Mouse (Mus musculus): ENCODE measurements around the gene Nim1k.

Gene Nim1k

DNA sequence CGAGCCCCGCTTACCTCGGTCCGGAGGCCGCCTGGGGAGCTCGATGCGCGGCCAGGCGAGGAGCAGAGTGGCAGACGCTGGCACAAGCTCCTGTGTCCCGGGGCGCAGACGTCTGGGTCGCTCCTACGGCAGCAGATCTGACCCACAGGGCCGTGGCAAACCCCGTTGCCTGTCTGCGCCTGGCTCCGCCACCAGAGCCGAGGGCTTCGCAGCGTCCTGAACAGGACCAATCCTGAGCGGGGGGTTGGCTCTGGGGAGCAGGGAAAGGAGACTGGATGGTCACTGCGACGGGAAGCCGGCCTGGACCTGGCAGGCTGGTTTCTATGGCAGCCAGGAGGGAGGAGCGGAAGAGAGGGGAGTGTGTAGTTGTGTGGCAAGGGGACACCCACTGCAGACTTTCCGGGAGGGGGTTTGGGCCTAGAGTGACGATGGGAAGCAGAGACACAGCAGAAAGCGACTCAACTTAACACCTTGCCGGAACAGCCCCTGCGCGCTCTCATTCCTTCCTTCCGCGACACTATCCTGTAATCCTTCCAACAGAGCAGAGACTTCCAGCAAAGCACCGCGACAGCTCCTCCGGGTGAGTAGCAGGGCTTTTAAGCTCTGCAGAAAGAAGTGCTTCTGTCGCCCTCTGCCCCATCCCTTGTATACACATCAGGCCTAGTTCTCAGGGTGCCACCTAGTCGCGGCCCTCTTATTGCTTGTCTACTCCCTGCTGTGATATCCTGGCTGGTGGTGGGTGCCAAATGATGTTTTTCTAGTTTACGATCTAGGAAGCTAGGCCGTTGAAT, at the start of gene Nim1k:
TSS of gene Nim1k (minus strand) at position 202 of the 791 bp plus-strand sequence.
- peak; percentile 62 for DNase-seq (ENCODE audit: low read depth, low spot score)

DNA sequence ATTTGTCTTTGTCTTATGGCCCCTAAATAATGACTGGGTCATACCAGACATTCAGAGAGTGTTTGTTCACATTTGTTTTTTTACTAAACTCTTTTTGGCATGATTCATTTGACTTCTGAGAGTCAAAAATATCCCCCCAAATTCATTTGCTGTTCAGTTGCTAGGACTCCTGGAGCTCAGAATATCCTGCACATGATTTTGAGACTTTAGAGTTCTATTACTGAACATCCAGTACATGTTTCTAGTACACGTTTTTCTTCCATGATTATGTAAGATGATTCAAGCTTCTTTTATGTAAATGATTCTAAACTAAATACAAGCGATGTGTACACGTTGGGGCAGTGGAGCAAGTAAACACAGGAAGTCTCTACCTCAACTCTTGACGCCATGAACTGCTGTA, 42.0 kb upstream of the Nim1k start:
- no peak for DNase-seq (ENCODE audit: low read depth, low spot score)

GRCm38 (mm10) chr13:119792791-119793404, 37.2 kb upstream of the Nim1k start:
- DNase-seq (ENCODE audit: low read depth, low spot score), result no peak

- peak; percentile 5 for DNase-seq (ENCODE audit: low read depth, low spot score)
Measured at GRCm38 (mm10) chr13:119791580-119792135, 36.0 kb upstream of the Nim1k start.

- peak; percentile 92 for DNase-seq (ENCODE audit: low read depth, low spot score)
Measured at GRCm38 (mm10) chr13:119790761-119791579, 35.3 kb upstream of the Nim1k start, which contains the start of gene Zfp131. Gene Zfp131 (minus strand): TSS chr13:119790889.

DNA sequence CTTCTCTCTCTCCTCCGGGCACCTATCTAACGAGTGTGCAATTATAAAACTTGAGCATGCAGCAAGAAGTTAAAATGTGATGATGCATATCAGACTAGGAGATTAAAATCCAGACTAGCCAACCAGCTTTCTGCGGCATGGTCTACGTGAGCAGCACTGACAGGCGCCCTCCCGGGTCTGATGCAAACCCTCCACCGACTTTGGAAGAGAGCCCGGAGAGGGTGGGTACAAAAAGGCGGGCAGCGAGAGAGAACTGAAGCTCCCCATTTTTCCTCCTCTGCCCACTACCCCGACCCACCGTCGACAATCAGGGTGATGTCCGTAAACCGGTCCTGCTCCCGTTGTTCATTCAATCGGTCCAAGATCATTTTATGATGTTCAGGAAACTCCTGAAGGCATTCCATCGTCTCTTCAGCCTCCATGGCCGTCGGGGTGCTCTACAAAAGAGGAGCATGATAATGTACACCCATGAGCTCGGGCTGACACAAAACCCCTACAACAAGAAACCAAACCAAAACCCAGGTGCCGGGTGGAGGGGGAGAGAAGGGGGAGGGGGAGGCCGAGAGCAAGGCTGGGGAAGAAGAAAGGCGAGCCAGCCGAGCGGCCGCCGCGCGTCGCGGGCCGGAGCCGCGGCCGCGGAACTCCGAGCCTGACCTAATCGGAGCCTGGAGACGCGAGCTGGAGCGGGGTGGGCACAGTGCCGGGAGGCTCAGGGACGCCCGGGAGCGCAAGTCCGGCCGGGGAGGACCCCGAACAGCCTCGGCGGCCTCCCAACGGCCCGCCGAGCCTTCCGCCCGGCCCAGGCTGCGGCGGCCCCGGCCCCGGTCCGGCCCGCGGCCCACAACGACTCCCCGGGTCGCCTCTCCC, 34.4 kb upstream of the Nim1k start:
- peak; percentile 30 for DNase-seq (ENCODE audit: low read depth, low spot score)

GRCm38 (mm10) chr13:119783581-119783980, 27.9 kb upstream of the Nim1k start:
- DNase-seq (ENCODE audit: low read depth, low spot score), result no peak

GRCm38 (mm10) chr13:119768541-119768940, 12.9 kb upstream of the Nim1k start:
- DNase-seq (ENCODE audit: low read depth, low spot score), result no peak

DNA sequence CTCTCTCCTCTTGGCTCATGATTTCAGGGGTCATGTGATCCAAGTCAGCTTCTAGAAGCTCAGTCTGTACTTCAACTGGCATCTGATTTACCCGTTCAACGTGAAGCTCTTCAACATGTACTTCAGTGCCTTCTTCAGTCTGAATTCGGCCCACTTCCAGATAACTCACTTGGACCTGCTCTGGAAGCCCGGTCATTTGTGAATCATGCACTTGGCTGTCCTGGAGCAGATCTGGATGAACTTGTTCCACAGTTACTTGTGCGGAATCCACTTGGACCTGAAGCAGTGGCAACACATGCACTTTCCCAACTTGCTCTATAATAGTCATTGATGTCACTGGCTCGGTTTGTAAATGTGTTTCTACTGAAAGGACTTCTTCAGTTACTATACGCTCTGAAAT, 10.8 kb upstream of the Nim1k start:
- DNase-seq (ENCODE audit: low read depth, low spot score), result no peak

GRCm38 (mm10) chr13:119756831-119757230, 1.1 kb upstream of the Nim1k start:
- DNase-seq (ENCODE audit: low read depth, low spot score), result no peak

DNA sequence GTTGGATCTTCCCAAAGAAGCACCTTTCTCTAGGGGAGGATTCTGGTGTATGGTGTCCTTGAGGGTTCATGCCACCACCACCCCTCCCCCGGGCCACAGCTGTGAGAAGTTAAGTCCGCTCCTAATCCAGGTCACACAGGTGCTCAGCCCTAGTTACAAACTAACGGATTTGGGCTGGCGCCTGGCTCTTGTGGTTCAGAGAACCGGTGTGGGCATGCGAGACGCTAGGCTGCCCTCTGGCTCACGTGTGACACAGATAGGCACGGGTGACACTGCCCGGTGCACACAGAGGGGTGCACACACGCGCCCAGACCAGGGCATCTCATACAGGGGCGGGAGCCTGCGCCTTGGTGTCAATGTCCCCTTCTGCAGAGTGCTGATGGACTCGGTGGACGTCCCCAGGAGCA, 538 bp downstream of the Nim1k start:
- DNase-seq (ENCODE audit: low read depth, low spot score), result no peak

DNA sequence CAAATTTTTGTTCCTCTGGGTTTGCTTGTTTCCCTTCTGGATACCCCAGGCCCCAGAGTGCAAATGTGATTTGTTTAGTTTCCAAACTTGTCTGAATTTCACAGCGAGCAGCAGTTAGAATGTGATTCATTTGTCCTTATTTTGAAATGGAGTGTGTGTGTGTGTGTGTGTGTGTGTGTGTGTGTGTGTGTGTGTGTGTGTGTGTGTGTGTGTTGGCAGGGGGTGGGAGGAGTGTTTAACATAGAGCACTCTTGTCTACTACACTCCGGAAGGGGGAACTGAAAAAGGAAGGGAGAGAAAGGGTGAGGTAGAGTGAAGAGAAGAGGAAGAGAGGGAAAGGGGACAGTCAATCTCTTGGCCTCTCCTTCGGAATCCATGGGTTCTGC, 1.1 kb downstream of the Nim1k start:
- DNase-seq (ENCODE audit: low read depth, low spot score), result no peak

- no peak for DNase-seq (ENCODE audit: low read depth, low spot score)
Measured at GRCm38 (mm10) chr13:119753859-119754634, 1.6 kb downstream of the Nim1k start.

DNA sequence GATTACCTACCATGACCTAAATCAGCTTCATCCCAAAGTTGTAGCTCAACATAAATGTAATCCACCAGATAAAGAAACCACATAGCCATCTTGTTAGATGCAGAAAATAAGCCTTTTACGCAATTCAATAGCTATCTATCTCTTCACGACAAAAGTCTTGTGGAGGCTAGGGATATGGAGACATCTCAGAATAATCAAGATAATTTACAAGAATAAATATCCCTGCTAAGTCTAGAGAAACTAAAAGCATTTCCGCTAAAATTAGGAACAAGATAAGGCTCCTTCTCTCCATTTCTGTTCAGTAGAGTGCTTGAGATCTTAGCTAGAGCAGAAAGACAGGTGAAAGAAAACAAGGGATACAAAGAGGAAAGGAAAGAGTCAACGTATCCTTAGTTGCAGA, 8.8 kb downstream of the Nim1k start:
- DNase-seq (ENCODE audit: low read depth, low spot score), result no peak

DNA sequence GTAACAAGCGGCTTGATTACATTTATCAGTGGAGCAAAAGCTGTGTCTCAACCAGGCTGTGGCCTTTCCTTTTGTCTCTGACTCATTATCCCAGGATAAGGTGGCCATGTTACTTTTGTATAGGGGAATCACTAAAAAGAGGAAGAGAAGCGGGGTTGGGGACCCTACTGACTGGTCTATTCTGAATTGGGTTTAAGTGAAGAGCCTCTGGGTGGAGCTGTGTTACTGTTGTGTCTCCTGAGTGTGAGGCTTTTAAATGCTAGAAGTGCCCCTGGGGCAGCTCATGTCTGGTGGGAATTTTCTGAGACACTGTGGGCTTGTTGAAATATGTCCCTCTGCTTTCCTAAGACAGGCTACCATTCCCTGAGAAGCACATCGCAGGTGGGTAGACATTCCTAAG, 12.2 kb downstream of the Nim1k start:
- DNase-seq (ENCODE audit: low read depth, low spot score), result no peak

GRCm38 (mm10) chr13:119742711-119743415, 12.8 kb downstream of the Nim1k start:
- DNase-seq (ENCODE audit: low read depth, low spot score), result no peak

DNA sequence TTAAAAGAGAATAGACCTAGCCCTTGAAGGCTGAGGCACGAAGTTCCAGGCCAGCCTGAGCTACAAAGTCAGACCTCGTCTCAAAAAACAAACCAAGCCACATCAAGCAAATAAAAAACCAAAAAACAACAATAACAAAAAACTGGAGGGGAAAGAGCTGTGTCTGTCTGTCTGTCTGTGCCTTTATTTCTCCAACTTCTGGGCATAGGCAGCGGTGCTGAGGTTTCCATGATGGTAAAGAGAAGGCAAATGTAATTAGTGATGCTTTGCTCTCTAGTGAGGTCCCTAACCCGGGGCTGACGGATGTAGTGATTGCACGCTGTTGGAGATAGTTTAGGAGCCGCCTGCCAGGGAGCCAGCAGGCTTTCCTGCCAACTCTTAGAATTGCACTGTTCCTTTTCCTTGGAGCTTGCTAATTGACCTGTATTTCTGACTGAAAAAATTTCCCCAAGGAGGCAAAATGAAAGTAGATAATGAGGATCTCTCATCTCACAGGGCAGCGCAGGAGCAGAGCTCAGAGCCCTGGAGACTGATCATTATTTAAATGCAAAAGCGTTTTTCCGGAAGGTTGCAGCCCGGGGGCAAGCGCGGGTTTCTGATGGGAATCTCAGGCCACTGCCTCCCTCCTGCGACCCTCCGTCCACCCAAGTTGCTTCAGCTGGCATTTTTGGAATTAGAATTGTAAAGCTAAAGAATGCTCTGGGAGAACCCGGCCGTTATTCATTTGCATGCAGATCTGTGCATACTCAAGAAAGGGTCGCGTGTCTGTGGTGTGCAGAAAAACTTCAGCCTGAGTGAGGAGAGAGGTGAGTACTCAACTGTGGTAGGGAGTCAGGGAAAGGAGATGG, 14.1 kb downstream of the Nim1k start:
- DNase-seq (ENCODE audit: low read depth, low spot score), result no peak

- no peak for DNase-seq (ENCODE audit: low read depth, low spot score)
Measured at GRCm38 (mm10) chr13:119731448-119731847, 24.2 kb downstream of the Nim1k start.

DNA sequence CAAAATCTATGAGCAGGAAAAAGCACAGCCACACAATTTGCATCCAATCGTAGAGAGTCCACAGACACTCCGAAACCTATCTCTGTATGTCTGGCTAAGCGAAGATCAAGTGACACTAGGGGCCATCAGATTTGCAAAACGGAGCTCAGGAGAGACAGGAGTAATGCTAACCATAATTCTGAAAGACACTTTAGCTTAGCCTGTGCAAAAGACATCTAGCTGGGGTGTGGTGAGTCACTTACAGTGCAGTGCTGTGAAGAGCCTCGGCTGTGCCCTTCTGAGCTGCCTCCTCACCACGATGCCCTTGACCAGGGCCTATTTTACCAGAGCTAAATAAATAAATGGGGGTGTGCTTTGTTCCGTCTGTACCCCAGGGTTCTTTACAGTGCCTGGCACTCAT, 26.3 kb downstream of the Nim1k start:
- no peak for DNase-seq (ENCODE audit: low read depth, low spot score)

All from embryo, embryonic 11.5 days (tissue).